Mouse (Mus musculus): ENCODE measurements around the gene Zcchc7. TPM values are rescaled to one million over a fixed set of nuclear protein-coding genes. Genes with fewer than 3 reads are reported as not detected.

The Zcchc7 gene
- polyA plus RNA-seq, 1 experiment from 2014 or later, result 37.1 TPM

GRCm38 (mm10) chr4:44777101-44777500 lies 21.4 kb downstream of the Zcchc7 start:
- H3K27me3 ChIP-seq (replicated peaks), result 0 out of 2 replicates have a peak, but pooled peaks cover 2% of the 10 kb centered on the region
- no peaks in the 10 kb centered on the region for H3K4me1 ChIP-seq
- 79% methylated on average over 3 of the region's 3 CpGs for WGBS
- H3K4me3 ChIP-seq, result no peak overlapping the region
- H3K9me3 ChIP-seq, result no peaks in the 10 kb centered on the region
- no peak overlapping the region for H3K27ac ChIP-seq
- no peaks in the 10 kb centered on the region for H3K36me3 ChIP-seq (replicated peaks)
- H3K4me2 ChIP-seq, result no peak overlapping the region
- ATAC-seq (replicated peaks), result no peak
- no peak overlapping the region for H3K9ac ChIP-seq

GRCm38 (mm10) chr4:44777711-44778110 lies 22.0 kb downstream of the Zcchc7 start:
- Histone ChIP-seq H3K4me1 (no peaks in the 10 kb centered on the region), H3K27ac (no peak overlapping the region), H3K9ac (no peak overlapping the region), H3K27me3 (replicated peaks) (0 out of 2 replicates have a peak, but pooled peaks cover 2% of the 10 kb centered on the region), H3K36me3 (replicated peaks) (no peaks in the 10 kb centered on the region), H3K4me2 (no peak overlapping the region), H3K9me3 (no peaks in the 10 kb centered on the region), H3K4me3 (no peak overlapping the region)
- ATAC-seq (replicated peaks), result no peak

GRCm38 (mm10) chr4:44778316-44778715 lies 22.6 kb downstream of the Zcchc7 start:
- Histone ChIP-seq H3K4me2 (no peak overlapping the region), H3K4me3 (no peak overlapping the region), H3K9ac (no peak overlapping the region), H3K27ac (no peak overlapping the region), H3K27me3 (replicated peaks) (0 out of 2 replicates have a peak, but pooled peaks cover 2% of the 10 kb centered on the region), H3K9me3 (no peaks in the 10 kb centered on the region), H3K36me3 (replicated peaks) (no peaks in the 10 kb centered on the region), H3K4me1 (no peaks in the 10 kb centered on the region)
- ATAC-seq (replicated peaks), result no peak
- 43% methylated on average over 3 of the region's 3 CpGs for WGBS

- no peak for ATAC-seq (replicated peaks)
- Histone ChIP-seq H3K4me1 (no peaks in the 10 kb centered on the region), H3K27me3 (replicated peaks) (no peaks in the 10 kb centered on the region), H3K9me3 (no peaks in the 10 kb centered on the region), H3K27ac (no peak overlapping the region), H3K36me3 (replicated peaks) (no peaks in the 10 kb centered on the region), H3K4me3 (no peak overlapping the region), H3K9ac (no peak overlapping the region), H3K4me2 (no peak overlapping the region)
- WGBS, result 56% methylated on average over 4 of the region's 4 CpGs
These were observed 24.9 kb downstream of the Zcchc7 start for GRCm38 (mm10) chr4:44780462-44781157.

GRCm38 (mm10) chr4:44781494-44781893 lies 25.8 kb downstream of the Zcchc7 start:
- no peak for ATAC-seq (replicated peaks)
- Histone ChIP-seq H3K27ac (no peak overlapping the region), H3K9ac (no peak overlapping the region), H3K27me3 (replicated peaks) (no peaks in the 10 kb centered on the region), H3K36me3 (replicated peaks) (no peaks in the 10 kb centered on the region), H3K4me2 (no peak overlapping the region), H3K9me3 (no peaks in the 10 kb centered on the region), H3K4me1 (no peaks in the 10 kb centered on the region), H3K4me3 (no peak overlapping the region)
- 71% methylated on average over 1 of the region's 1 CpGs for WGBS

- Histone ChIP-seq H3K4me1 (no peaks in the 10 kb centered on the region), H3K4me3 (no peak overlapping the region), H3K27me3 (replicated peaks) (no peaks in the 10 kb centered on the region), H3K9me3 (no peaks in the 10 kb centered on the region), H3K36me3 (replicated peaks) (no peaks in the 10 kb centered on the region), H3K27ac (no peak overlapping the region), H3K9ac (no peak overlapping the region), H3K4me2 (no peak overlapping the region)
- 19% methylated on average over 6 of the region's 6 CpGs for WGBS
- no peak for ATAC-seq (replicated peaks)
These were observed 28.1 kb downstream of the Zcchc7 start for GRCm38 (mm10) chr4:44783566-44784292.

- no peaks in the 10 kb centered on the region for H3K9me3 ChIP-seq
- H3K4me1 ChIP-seq, result 0 out of 2 replicates have a peak, but pooled peaks cover 2% of the 10 kb centered on the region
- H3K27me3 ChIP-seq (replicated peaks), result no peaks in the 10 kb centered on the region
- H3K4me2 ChIP-seq, result no peak overlapping the region
- no peak for ATAC-seq (replicated peaks)
- no peak overlapping the region for H3K27ac ChIP-seq
- H3K4me3 ChIP-seq, result no peak overlapping the region
- H3K36me3 ChIP-seq (replicated peaks), result no peaks in the 10 kb centered on the region
- 92% methylated on average over 1 of the region's 1 CpGs for WGBS
- no peak overlapping the region for H3K9ac ChIP-seq
These were observed 57.2 kb downstream of the Zcchc7 start for GRCm38 (mm10) chr4:44812855-44813254.

GRCm38 (mm10) chr4:44813770-44814169 lies 58.1 kb downstream of the Zcchc7 start:
- ATAC-seq (replicated peaks), result no peak
- WGBS, result 42% methylated on average over 4 of the region's 4 CpGs

GRCm38 (mm10) chr4:44816584-44816983 lies 60.9 kb downstream of the Zcchc7 start:
- H3K36me3 ChIP-seq (replicated peaks), result no peaks in the 10 kb centered on the region
- no peak overlapping the region for H3K4me2 ChIP-seq
- H3K4me3 ChIP-seq, result no peak overlapping the region
- H3K9me3 ChIP-seq, result no peaks in the 10 kb centered on the region
- H3K27me3 ChIP-seq (replicated peaks), result no peaks in the 10 kb centered on the region
- H3K27ac ChIP-seq, result no peak overlapping the region
- H3K4me1 ChIP-seq, result no peaks in the 10 kb centered on the region
- no peak for ATAC-seq (replicated peaks)
- 86% methylated on average over 7 of the region's 7 CpGs for WGBS
- H3K9ac ChIP-seq, result no peak overlapping the region

More at GRCm38 (mm10) chr4:44813770-44814169, 58.1 kb downstream of the Zcchc7 start:
- Histone ChIP-seq H3K4me3 (no peak overlapping the region), H3K36me3 (replicated peaks) (no peaks in the 10 kb centered on the region), H3K27me3 (replicated peaks) (no peaks in the 10 kb centered on the region), H3K27ac (no peak overlapping the region), H3K4me1 (no peaks in the 10 kb centered on the region), H3K9me3 (no peaks in the 10 kb centered on the region), H3K9ac (no peak overlapping the region), H3K4me2 (no peak overlapping the region)

- no peak overlapping the region for H3K27ac ChIP-seq
- H3K36me3 ChIP-seq (replicated peaks), result no peaks in the 10 kb centered on the region
- H3K9ac ChIP-seq, result no peak overlapping the region
- H3K27me3 ChIP-seq (replicated peaks), result no peaks in the 10 kb centered on the region
- no peaks in the 10 kb centered on the region for H3K9me3 ChIP-seq
- H3K4me1 ChIP-seq, result no peaks in the 10 kb centered on the region
- 58% methylated on average over 3 of the region's 3 CpGs for WGBS
- no peak overlapping the region for H3K4me3 ChIP-seq
- no peak overlapping the region for H3K4me2 ChIP-seq
- no peak for ATAC-seq (replicated peaks)
These were observed 74.9 kb downstream of the Zcchc7 start for GRCm38 (mm10) chr4:44830609-44831008.

- peak; percentile 82 for ATAC-seq (replicated peaks)
These were observed 96.2 kb downstream of the Zcchc7 start for GRCm38 (mm10) chr4:44851835-44852251.

GRCm38 (mm10) chr4:44871591-44871990 lies 115.9 kb downstream of the Zcchc7 start:
- H3K4me3 ChIP-seq, result no peak overlapping the region
- H3K36me3 ChIP-seq (replicated peaks), result no peaks in the 10 kb centered on the region
- no peak overlapping the region for H3K27ac ChIP-seq
- no peaks in the 10 kb centered on the region for H3K9me3 ChIP-seq
- no peak for ATAC-seq (replicated peaks)
- no peaks in the 10 kb centered on the region for H3K4me1 ChIP-seq
- no peaks in the 10 kb centered on the region for H3K27me3 ChIP-seq (replicated peaks)
- no peak overlapping the region for H3K4me2 ChIP-seq
- H3K9ac ChIP-seq, result no peak overlapping the region

More at GRCm38 (mm10) chr4:44851835-44852251, 96.2 kb downstream of the Zcchc7 start:
- H3K36me3 ChIP-seq (replicated peaks), result no peaks in the 10 kb centered on the region
- peaks cover 5% of the 10 kb centered on the region; the same call in 1 of the 2 replicates for H3K4me1 ChIP-seq
- no peaks in the 10 kb centered on the region for H3K9me3 ChIP-seq
- 6% methylated on average over 6 of the region's 6 CpGs for WGBS
- no peak overlapping the region for H3K27ac ChIP-seq
- no peak overlapping the region for H3K9ac ChIP-seq
- H3K4me2 ChIP-seq, result no peak overlapping the region
- H3K4me3 ChIP-seq, result no peak overlapping the region
- peaks cover 25% of the 10 kb centered on the region for H3K27me3 ChIP-seq (replicated peaks)

GRCm38 (mm10) chr4:44872048-44872447 lies 116.4 kb downstream of the Zcchc7 start:
- H3K9me3 ChIP-seq, result no peaks in the 10 kb centered on the region
- WGBS, result 100% methylated on average over 1 of the region's 1 CpGs
- H3K4me3 ChIP-seq, result no peak overlapping the region
- no peak for ATAC-seq (replicated peaks)
- H3K27ac ChIP-seq, result no peak overlapping the region
- no peak overlapping the region for H3K9ac ChIP-seq
- H3K4me1 ChIP-seq, result no peaks in the 10 kb centered on the region
- H3K36me3 ChIP-seq (replicated peaks), result no peaks in the 10 kb centered on the region
- H3K4me2 ChIP-seq, result no peak overlapping the region
- H3K27me3 ChIP-seq (replicated peaks), result no peaks in the 10 kb centered on the region

All from midbrain, embryonic 15.5 days (tissue).